Comparison of ENCODE assay signal across 22 mouse cellular contexts in the genomic region with DNA sequence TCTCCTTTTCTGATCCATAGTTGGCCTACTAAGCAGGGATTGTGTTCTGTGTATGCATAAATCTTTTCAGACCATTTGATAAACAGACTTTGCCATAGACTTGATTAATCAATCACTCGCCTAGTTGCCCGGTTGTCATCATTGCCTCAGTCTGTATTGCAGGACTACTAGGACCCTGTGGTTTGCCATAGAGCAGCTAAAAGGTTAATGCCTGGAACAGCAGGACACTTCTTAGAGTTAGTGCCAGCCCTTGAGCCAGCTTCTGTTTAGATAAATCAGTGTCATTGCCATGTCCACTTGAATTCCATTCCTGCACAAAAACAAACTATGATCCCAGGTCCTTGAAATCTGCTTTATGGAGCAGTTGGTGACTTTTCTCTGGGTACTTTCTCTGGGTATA. TPM values are rescaled to one million over a fixed set of nuclear protein-coding genes. Genes with fewer than 3 reads are reported as not detected.
A peak's percentile ranks its signal among the peaks of the same experiment; 100 is the strongest.
DNase-seq lines count a peak whose midpoint lies in the region; ATAC-seq and TF ChIP-seq lines count a peak whose summit lies in the region.
"Had no signal": no experiment of that assay in that cellular context is flagged by ENCODE, and none has a peak within 500 bp of the region (broad histone marks: within the 10 kb centered on the region; RNA-seq: fewer than 3 reads in every experiment).

No protein-coding gene starts in this region.

- no peak for TF ChIP-seq EP300 in liver, postnatal 0 days (IDR thresholded peaks at IDR 0.05; ENCODE audit: low read depth)

- TF ChIP-seq CTCF in liver, postnatal 0 days (IDR thresholded peaks at IDR 0.05; ENCODE audit: low read depth) = no peak

- peak overlapping the region; percentile 48 for H3K27ac ChIP-seq in liver, postnatal 0 days (ENCODE audit: low read depth)
- H3K27ac ChIP-seq in liver, embryonic 11.5 days (ENCODE audit: low read depth, low read length) = no peak overlapping the region
- H3K27ac ChIP-seq: embryonic facial prominence, embryonic 15.5 days; forebrain, embryonic 10.5 days; hindbrain, embryonic 15.5 days; kidney, embryonic 15.5 days had no signal

- H3K9me3 ChIP-seq in liver, postnatal 0 days (ENCODE audit: low read length) = no peaks in the 10 kb centered on the region
- H3K9me3 ChIP-seq in liver, embryonic 11.5 days (ENCODE audit: control insufficient read depth, low read length) = no peaks in the 10 kb centered on the region
- H3K9me3 ChIP-seq: embryonic facial prominence, embryonic 15.5 days; forebrain, embryonic 10.5 days; hindbrain, embryonic 15.5 days; kidney, embryonic 15.5 days had no signal

- H3K9ac ChIP-seq in liver, postnatal 0 days (replicated peaks) = no peak overlapping the region
- no peak overlapping the region for H3K9ac ChIP-seq in liver, embryonic 11.5 days (ENCODE audit: low read depth, low read length)
- H3K9ac ChIP-seq: embryonic facial prominence, embryonic 15.5 days; hindbrain, embryonic 15.5 days; kidney, embryonic 15.5 days had no signal

- ATAC-seq in liver, postnatal 0 days = peak; percentile 53
- ATAC-seq in liver, embryonic 11.5 days (replicated peaks; ENCODE audit: low FRiP score) = no peak
- ATAC-seq: forebrain, embryonic 14.5 days; intestine, embryonic 16.5 days had no signal

- no peaks in the 10 kb centered on the region for H3K27me3 ChIP-seq in liver, postnatal 0 days (ENCODE audit: insufficient read depth, low read length)
- H3K27me3 ChIP-seq in liver, embryonic 11.5 days (replicated peaks; ENCODE audit: control insufficient read depth, insufficient read depth, low read length) = peaks cover 3% of the 10 kb centered on the region; the same call in 1 of the 2 replicates
- H3K27me3 ChIP-seq: embryonic facial prominence, embryonic 15.5 days; hindbrain, embryonic 15.5 days had no signal

- no peak overlapping the region for H3K4me3 ChIP-seq in liver, postnatal 0 days (ENCODE audit: low read depth, low read length)
- no peak overlapping the region for H3K4me3 ChIP-seq in liver, embryonic 11.5 days (ENCODE audit: low read depth, low read length)
- H3K4me3 ChIP-seq: embryonic facial prominence, embryonic 15.5 days; erythroblast, embryonic 14.5 days; forebrain, embryonic 10.5 days; hindbrain, embryonic 15.5 days; kidney, embryonic 15.5 days had no signal

- DNase-seq in adrenal gland, postnatal 36 days = peak; percentile 6 to 15
- DNase-seq in adrenal gland, adult 18-20 months (ENCODE audit: low spot score in 2 of 2) = no peak
- peak; percentile 55 for DNase-seq in heart, adult 11 months
- no peak for DNase-seq in heart, postnatal 25 days (ENCODE audit: low spot score)
- DNase-seq in liver, postnatal 0 days = no peak
- DNase-seq in liver, embryonic 11.5 days (ENCODE audit: low spot score) = no peak
- DNase-seq in spleen, postnatal 14 days (ENCODE audit: low spot score in 2 of 2) = no peak
- DNase-seq: cerebellum, adult 11 months; cerebellum, adult 8-10 months; cerebellum, postnatal 14 days; embryo, embryonic 11 days; heart, postnatal 36 days; kidney, adult 2 months had no signal

- no peaks in the 10 kb centered on the region for H3K4me1 ChIP-seq in liver, postnatal 0 days (ENCODE audit: insufficient read depth)
- no peaks in the 10 kb centered on the region; the same call in 1 of the 2 replicates for H3K4me1 ChIP-seq in liver, embryonic 11.5 days (replicated peaks; ENCODE audit: control insufficient read depth, insufficient read depth, low read length)
- H3K4me1 ChIP-seq: embryonic facial prominence, embryonic 15.5 days; forebrain, embryonic 10.5 days; hindbrain, embryonic 15.5 days; kidney, embryonic 15.5 days had no signal

- intact Hi-C loops in heart, postnatal 25 days (cut with DNase I) = no loop called here

- WGBS in liver, postnatal 0 days (ENCODE audit: insufficient replicate concordance) = 74% methylated on average over 2 of the region's 2 CpGs
- WGBS in liver, embryonic 11.5 days = 82% methylated on average over 2 of the region's 2 CpGs

- H3K36me3 ChIP-seq in liver, postnatal 0 days (replicated peaks; ENCODE audit: insufficient read depth, low read length) = no peaks in the 10 kb centered on the region
- no peaks in the 10 kb centered on the region for H3K36me3 ChIP-seq in liver, embryonic 11.5 days (ENCODE audit: control insufficient read depth, insufficient read depth, low read length)
- H3K36me3 ChIP-seq: embryonic facial prominence, embryonic 15.5 days; forebrain, embryonic 10.5 days; hindbrain, embryonic 15.5 days; kidney, embryonic 15.5 days had no signal

- 0 out of 2 replicates have a peak overlapping the region, but pooled peaks have one; percentile 13 for H3K4me2 ChIP-seq in liver, postnatal 0 days (ENCODE audit: low read depth, low read length)
- no peak overlapping the region for H3K4me2 ChIP-seq in liver, embryonic 11.5 days
- H3K4me2 ChIP-seq: embryonic facial prominence, embryonic 15.5 days; heart, embryonic 11.5 days; hindbrain, embryonic 15.5 days; kidney, embryonic 15.5 days had no signal

RNA-seq across cellular contexts. Expression of gene Apex2, which starts 9.2 kb away (rescaled TPM):
- total RNA-seq in adrenal gland, postnatal 36 days (2021) = 10 to 100 TPM; 11.9 to 15.9 TPM
- total RNA-seq in adrenal gland, adult 18-20 months (2021) = 10 to 100 TPM; 11.8 to 13.6 TPM
- total RNA-seq in heart, postnatal 25 days (2021) = 1 to 10 TPM; 4.7 to 6.5 TPM
- polyA plus RNA-seq in liver, postnatal 0 days (2015; fragmentation: Nextera tagmentation; extraction: Ambion mirVana) = 6.1 and 6.7 TPM in 2 replicates
- 20.1 and 20.7 TPM in 2 replicates for polyA plus RNA-seq in liver, embryonic 11.5 days (2014; fragmentation: Nextera tagmentation; extraction: Ambion mirVana)

RNA-seq across cellular contexts. Expression of gene Pfkfb1, which starts 10.9 kb away (rescaled TPM):
- total RNA-seq in adrenal gland, postnatal 36 days (2021) = 10 to 100 TPM in 1 of 2 experiments, 1 to 10 TPM in 1; 9.7 to 11.4 TPM
- 10 to 100 TPM in 1 of 2 experiments, 1 to 10 TPM in 1; 8.9 to 10.6 TPM for total RNA-seq in adrenal gland, adult 18-20 months (2021)
- 1 to 10 TPM; 3.9 to 5.6 TPM for total RNA-seq in heart, postnatal 25 days (2021)
- polyA plus RNA-seq in liver, postnatal 0 days (2015; fragmentation: Nextera tagmentation; extraction: Ambion mirVana) = 21.9 and 22.0 TPM in 2 replicates
- polyA plus RNA-seq in liver, embryonic 11.5 days (2014; fragmentation: Nextera tagmentation; extraction: Ambion mirVana) = 8.5 and 10.3 TPM in 2 replicates

RNA-seq across cellular contexts. Expression of gene Alas2, which starts 51.7 kb away (rescaled TPM):
- total RNA-seq in adrenal gland, postnatal 36 days (2021) = 10 to 100 TPM; 29.7 to 47.3 TPM
- total RNA-seq in adrenal gland, adult 18-20 months (2021) = 10 to 100 TPM; 23.4 to 73.6 TPM
- 100 to 1,000 TPM; 144 to 293 TPM for total RNA-seq in heart, postnatal 25 days (2021)
- 444 and 462 TPM in 2 replicates for polyA plus RNA-seq in liver, postnatal 0 days (2015; fragmentation: Nextera tagmentation; extraction: Ambion mirVana)
- 170 and 201 TPM in 2 replicates for polyA plus RNA-seq in liver, embryonic 11.5 days (2014; fragmentation: Nextera tagmentation; extraction: Ambion mirVana)

RNA-seq across cellular contexts. Expression of gene Tro, which starts 58.5 kb away (rescaled TPM):
- 10 to 100 TPM in 1 of 2 experiments, 1 to 10 TPM in 1; 5.6 to 12.5 TPM for total RNA-seq in adrenal gland, postnatal 36 days (2021)
- 10 to 100 TPM in 1 of 2 experiments, 1 to 10 TPM in 1; 9.2 to 10.3 TPM for total RNA-seq in adrenal gland, adult 18-20 months (2021)
- total RNA-seq in heart, postnatal 25 days (2021) = under 1 TPM; 0.81 to 0.95 TPM
- 0.22 and 0.51 TPM in 2 replicates for polyA plus RNA-seq in liver, postnatal 0 days (2015; fragmentation: Nextera tagmentation; extraction: Ambion mirVana)
- 10.1 and 14.2 TPM in 2 replicates for polyA plus RNA-seq in liver, embryonic 11.5 days (2014; fragmentation: Nextera tagmentation; extraction: Ambion mirVana)
- total RNA-seq: common myeloid progenitor, adult 5-6 weeks had no signal
- polyA plus RNA-seq: erythroblast, embryonic 14.5 days had no signal

Comparison
In these comparisons a context has a peak if more than half of its experiments do, and no peak if none do; other contexts are left out.
1. DNase-seq: peak in adrenal gland, postnatal 36 days (2 of 2) and heart, adult 11 months (single experiment); none in adrenal gland, adult 18-20 months (0 of 2), heart, postnatal 25 days (single experiment), liver, postnatal 0 days (single experiment), liver, embryonic 11.5 days (single experiment) and spleen, postnatal 14 days (0 of 2).